Mouse (Mus musculus) CH12.LX (cell line): Measurements from ENCODE around the gene Junb.

Experiments used
- CTCF ChIP-seq, 2 experiments: IDR thresholded peaks in 1 of 2; conservative IDR thresholded peaks in 1 of 2; 2 replicates each; pipeline ENCODE4 v1.5.1; 2011 to 2012; ENCODE audit warnings: low read depth in 2 of 2, low read length in 2 of 2, improper control_type of control experiment in 1 of 2, inconsistent platforms in 1 of 2, mild to moderate bottlenecking in 1 of 2, moderate library complexity in 1 of 2
- EP300 ChIP-seq: IDR thresholded peaks from 2 replicates; pipeline ENCODE4 v1.6.1; 2011; ENCODE audit warnings: low read length, improper control_type of control experiment
- GABPA ChIP-seq: IDR thresholded peaks from 2 replicates; pipeline ENCODE4 v1.6.1; 2012; ENCODE audit warnings: low read depth, low read length, improper control_type of control experiment, inconsistent platforms; ENCODE audit not compliant: insufficient replicate concordance
- JUND ChIP-seq: conservative IDR thresholded peaks from 2 replicates; pipeline ENCODE4 v1.6.1; 2011; ENCODE audit warnings: low read depth, low read length, improper control_type of control experiment
- MAFK ChIP-seq: IDR thresholded peaks from 2 replicates; pipeline ENCODE4 v1.6.1; 2011; ENCODE audit warnings: low read length, improper control_type of control experiment; ENCODE audit not compliant: insufficient replicate concordance
- MAX ChIP-seq: IDR thresholded peaks from 2 replicates; pipeline ENCODE4 v1.6.1; 2011; ENCODE audit warnings: low read length, improper control_type of control experiment
- MEF2A ChIP-seq: IDR thresholded peaks from 2 replicates; pipeline ENCODE4 v1.6.1; 2014; ENCODE audit warnings: low read depth, mild to moderate bottlenecking, inconsistent platforms, low read length, improper control_type of control experiment, borderline replicate concordance
- POLR2A ChIP-seq: IDR thresholded peaks from 2 replicates; pipeline ENCODE4 v1.6.1; 2011; ENCODE audit warnings: low read depth, mild to moderate bottlenecking, improper control_type of control experiment, low read length
- TBP ChIP-seq: conservative IDR thresholded peaks from 2 replicates; pipeline ENCODE4 v1.6.1; 2011; ENCODE audit warnings: low read depth, low read length, improper control_type of control experiment
- TCF12 ChIP-seq: IDR thresholded peaks from 2 replicates; pipeline ENCODE4 v1.6.1; 2014; ENCODE audit warnings: low read depth, mild to moderate bottlenecking, inconsistent platforms, low read length, improper control_type of control experiment
- ZKSCAN1 ChIP-seq: IDR thresholded peaks from 2 replicates; pipeline ENCODE4 v1.6.1; 2012; ENCODE audit warnings: low read depth, inconsistent platforms, low read length, improper control_type of control experiment, borderline replicate concordance
- ZNF384 ChIP-seq: IDR thresholded peaks from 2 replicates; pipeline ENCODE4 v1.6.1; 2012; ENCODE audit warnings: low read depth, low read length, improper control_type of control experiment, inconsistent platforms

DNA sequence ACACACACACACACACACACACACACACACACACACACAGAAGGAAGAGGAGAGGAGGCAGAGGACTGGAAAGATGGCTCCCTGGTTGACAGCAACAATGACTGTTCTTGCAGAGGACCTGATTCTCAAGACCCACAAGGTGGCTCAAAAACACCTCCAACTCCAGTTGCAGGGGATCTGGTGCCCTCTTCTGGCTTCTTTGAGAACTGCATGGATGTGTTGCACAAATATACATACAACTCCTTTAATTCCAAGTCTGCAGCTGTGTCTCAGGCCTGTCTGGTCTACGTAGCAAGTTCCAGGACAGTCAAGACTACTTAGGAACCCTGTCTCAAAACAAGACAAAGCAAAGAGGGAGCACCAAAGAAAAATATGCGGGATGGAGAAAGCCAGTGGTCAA is 21.8 kb downstream of the Junb start:
- TF ChIP-seq TBP = no peak
- peak; percentile 90 to 92 for TF ChIP-seq CTCF (conservative IDR thresholded peaks at IDR 0.05 in 1 of 2, IDR thresholded peaks at IDR 0.05 in 1 of 2; ENCODE audit: low read depth in 2 of 2, low read length in 2 of 2)
- no peak for TF ChIP-seq POLR2A
- no peak for TF ChIP-seq MAX
- TF ChIP-seq GABPA = no peak
- TF ChIP-seq EP300 = no peak
- TF ChIP-seq MEF2A = no peak
- TF ChIP-seq ZKSCAN1 = no peak
- no peak for TF ChIP-seq ZNF384
- TF ChIP-seq MAFK = no peak
- no peak for TF ChIP-seq TCF12
- no peak for TF ChIP-seq JUND
